Comparison of ENCODE assay signal across 20 mouse cellular contexts in genomic region chr5:100585206-100585644, GRCm38 (mm10). TPM values are rescaled to one million over a fixed set of nuclear protein-coding genes. Genes with fewer than 3 reads are reported as not detected.
DNase-seq lines count a peak whose midpoint lies in the region; ATAC-seq and TF ChIP-seq lines count a peak whose summit lies in the region.
"Had no signal": no experiment of that assay in that cellular context is flagged by ENCODE, and none has a peak within 500 bp of the region (broad histone marks: within the 10 kb centered on the region; RNA-seq: fewer than 3 reads in every experiment).

No protein-coding gene starts in this region.

- no peaks in the 10 kb centered on the region for H3K36me3 ChIP-seq in liver, adult 2 months (ENCODE audit: control insufficient read depth, insufficient read depth, low read length)
- H3K36me3 ChIP-seq: heart, embryonic 13.5 days; hindbrain, embryonic 12.5 days; limb, embryonic 12.5 days; lung, embryonic 15.5 days; midbrain, embryonic 10.5 days had no signal

- H3K27me3 ChIP-seq in liver, adult 2 months (ENCODE audit: control insufficient read depth, insufficient read depth, low read length) = no peaks in the 10 kb centered on the region
- H3K27me3 ChIP-seq: heart, embryonic 13.5 days; hindbrain, embryonic 12.5 days; limb, embryonic 12.5 days; lung, embryonic 15.5 days had no signal

- no peak for TF ChIP-seq POLR2A in liver, adult 2 months (IDR thresholded peaks at IDR 0.05; ENCODE audit: extremely low read depth, insufficient read depth, low read length)

- ATAC-seq in common myeloid progenitor, adult 5-6 weeks (replicated peaks; ENCODE audit: low read depth, poor library complexity, severe bottlenecking) = peak; percentile 84

- TF ChIP-seq CTCF in liver, adult 2 months (IDR thresholded peaks at IDR 0.05; ENCODE audit: low read depth, low read length) = no peak

- H3K4me1 ChIP-seq in liver, adult 2 months (ENCODE audit: control insufficient read depth, insufficient read depth, low read length) = peaks cover 5% of the 10 kb centered on the region
- H3K4me1 ChIP-seq: heart, embryonic 13.5 days; hindbrain, embryonic 12.5 days; limb, embryonic 12.5 days; lung, embryonic 15.5 days; midbrain, embryonic 10.5 days had no signal

- no peak overlapping the region for H3K4me3 ChIP-seq in liver, adult 2 months (ENCODE audit: insufficient read depth, low read depth, low read length)
- H3K4me3 ChIP-seq: erythroblast, embryonic 14.5 days; heart, embryonic 13.5 days; hindbrain, embryonic 12.5 days; limb, embryonic 12.5 days; lung, embryonic 15.5 days; midbrain, embryonic 10.5 days had no signal

- peak; percentile 24 for DNase-seq in liver, adult 2 months (ENCODE audit: extremely low read depth, low read depth, low spot score)
- no peak for DNase-seq in liver
- DNase-seq in B cell, adult 2 months = peak; percentile 76 to 78
- peak; percentile 88 for DNase-seq in naive thymus-derived CD4-positive, alpha-beta T cell, adult 2 months (ENCODE audit: low read depth)
- DNase-seq in layer of hippocampus, adult 9-10 months (ENCODE audit: low spot score) = no peak
- DNase-seq in adrenal gland, adult (ENCODE audit: inconsistent age in 2 of 2, low spot score in 1 of 2) = no peak
- DNase-seq in left cerebral cortex, adult 8-10 months (ENCODE audit: low spot score in 2 of 2) = no peak
- DNase-seq: cerebellum, adult 8-10 months; embryo, embryonic 11 days; gastrocnemius, postnatal 25 days; kidney, adult 11 months; kidney, postnatal 25 days had no signal

- H3K27ac ChIP-seq in liver, adult 2 months (replicated peaks; ENCODE audit: insufficient read depth, low read depth, low read length) = no peak overlapping the region
- H3K27ac ChIP-seq: heart, embryonic 13.5 days; hindbrain, embryonic 12.5 days; limb, embryonic 12.5 days; lung, embryonic 15.5 days; midbrain, embryonic 10.5 days had no signal

- 93% methylated on average over 8 of the region's 8 CpGs for WGBS in liver, adult 2 months

- H3K9ac ChIP-seq in liver, adult 2 months (ENCODE audit: low read depth, low read length) = no peak overlapping the region
- H3K9ac ChIP-seq: heart, embryonic 13.5 days; hindbrain, embryonic 12.5 days; limb, embryonic 12.5 days; lung, embryonic 15.5 days had no signal

- no peaks in the 10 kb centered on the region for H3K79me2 ChIP-seq in liver, adult 2 months (ENCODE audit: control insufficient read depth, insufficient read depth, low read length)

RNA-seq across cellular contexts. Expression of gene Plac8, which starts 13.2 kb away (rescaled TPM):
- 21.5 and 29.7 TPM in 2 replicates for total RNA-seq in liver, adult 2 months (2014; rRNA removed)
- polyA plus RNA-seq in liver, adult 2 months (2012; rRNA removed) = 11.3 and 18.2 TPM in 2 replicates
- 1,717 and 2,144 TPM in 2 replicates for total RNA-seq in common myeloid progenitor, adult 5-6 weeks (2017)
- total RNA-seq in left cerebral cortex, adult 8-10 months (2022) = not detected
- total RNA-seq: layer of hippocampus, postnatal 25 days had no signal

Comparison
In these comparisons a context has a peak if more than half of its experiments do, and no peak if none do; other contexts are left out.
1. DNase-seq: peak in liver, adult 2 months (single experiment), B cell, adult 2 months (2 of 2) and naive thymus-derived CD4-positive, alpha-beta T cell, adult 2 months (single experiment); none in liver (single experiment), layer of hippocampus, adult 9-10 months (single experiment), adrenal gland, adult (0 of 2) and left cerebral cortex, adult 8-10 months (0 of 2).
2. RNA of gene Plac8, which starts 13.2 kb away (total RNA-seq): 1,717 to 2,144 TPM in common myeloid progenitor, adult 5-6 weeks; 21.5 to 29.7 TPM in liver, adult 2 months and not detected in left cerebral cortex, adult 8-10 months; every median in the first group is over 10 times any median in the second.